In genomic region chr7:18210938-18211337, GRCm38 (mm10) we compare ENCODE assay signal across 11 mouse cellular contexts. TPM values are rescaled to one million over a fixed set of nuclear protein-coding genes. Genes with fewer than 3 reads are reported as not detected.
DNase-seq lines count a peak whose midpoint lies in the region; ATAC-seq and TF ChIP-seq lines count a peak whose summit lies in the region.
"Had no signal": no experiment of that assay in that cellular context is flagged by ENCODE, and none has a peak within 500 bp of the region (broad histone marks: within the 10 kb centered on the region; RNA-seq: fewer than 3 reads in every experiment).

No protein-coding gene starts in this region.

- H3K27me3 ChIP-seq in intestine, postnatal 0 days (replicated peaks; ENCODE audit: control insufficient read depth, insufficient read depth, low read length): no peaks in the 10 kb centered on the region
- H3K27me3 ChIP-seq in intestine, embryonic 15.5 days (replicated peaks): no peaks in the 10 kb centered on the region
- H3K27me3 ChIP-seq in MEL (ENCODE audit: control insufficient read depth in 1 of 2, insufficient read depth in 2 of 2, low read length in 2 of 2): no peaks in the 10 kb centered on the region
- H3K27me3 ChIP-seq in forebrain, embryonic 16.5 days (replicated peaks; ENCODE audit: control insufficient read depth, insufficient read depth, low read length): no peaks in the 10 kb centered on the region
- H3K27me3 ChIP-seq: megakaryocyte, embryonic 14.5 days had no signal

- TF ChIP-seq CTCF in intestine, postnatal 0 days (IDR thresholded peaks at IDR 0.05; ENCODE audit: low read depth): peak; percentile 71
- TF ChIP-seq CTCF in MEL (IDR thresholded peaks at IDR 0.05 in 2 of 3, conservative IDR thresholded peaks at IDR 0.05 in 1 of 3; ENCODE audit: control insufficient read depth in 1 of 3, insufficient read depth in 1 of 3, low read depth in 2 of 3, low read length in 3 of 3, poor library complexity in 1 of 3, severe bottlenecking in 1 of 3): peak in 2 of 3 experiments; percentile 12 to 33; a peak in 1 of 6 replicates

- no peak for TF ChIP-seq EP300 in MEL (IDR thresholded peaks at IDR 0.05; ENCODE audit: low read depth in 1 of 2, low read length in 2 of 2)

- DNase-seq in 3T3-L1 (ENCODE audit: low read depth, low spot score): peak; percentile 57
- DNase-seq in MEL (ENCODE audit: low read depth, low spot score): peak; percentile 4
- DNase-seq in fibroblast of lung, adult 2 months (ENCODE audit: low read depth): peak; percentile 5
- DNase-seq in ovary, postnatal 10 days (ENCODE audit: low spot score): no peak
- DNase-seq: adrenal gland, postnatal 36 days had no signal

- H3K4me3 ChIP-seq in intestine, postnatal 0 days (ENCODE audit: low read depth, low read length): no peak overlapping the region
- no peak overlapping the region for H3K4me3 ChIP-seq in intestine, embryonic 15.5 days (replicated peaks)
- no peak overlapping the region for H3K4me3 ChIP-seq in MEL (ENCODE audit: control insufficient read depth in 1 of 2, insufficient read depth in 1 of 2, low read depth in 2 of 2, low read length in 2 of 2)
- no peak overlapping the region for H3K4me3 ChIP-seq in forebrain, embryonic 16.5 days (replicated peaks; ENCODE audit: low read length)
- H3K4me3 ChIP-seq: megakaryocyte, embryonic 14.5 days had no signal

- TF ChIP-seq RAD21 in MEL (IDR thresholded peaks at IDR 0.05; ENCODE audit: low read depth, low read length): peak; percentile 35

- WGBS in intestine, postnatal 0 days: 9% methylated on average over 9 of the region's 9 CpGs
- WGBS in intestine, embryonic 15.5 days: 12% methylated on average over 9 of the region's 9 CpGs
- WGBS in forebrain, embryonic 16.5 days: 15% methylated on average over 9 of the region's 9 CpGs

- no peaks in the 10 kb centered on the region for H3K4me1 ChIP-seq in intestine, postnatal 0 days (replicated peaks; ENCODE audit: control insufficient read depth, insufficient read depth, low read length)
- H3K4me1 ChIP-seq in intestine, embryonic 15.5 days (replicated peaks): no peaks in the 10 kb centered on the region
- H3K4me1 ChIP-seq in MEL (ENCODE audit: control insufficient read depth in 1 of 2, insufficient read depth in 2 of 2, low read length in 2 of 2): no peaks in the 10 kb centered on the region
- no peaks in the 10 kb centered on the region for H3K4me1 ChIP-seq in forebrain, embryonic 16.5 days (replicated peaks; ENCODE audit: control insufficient read depth, insufficient read depth, low read length)
- H3K4me1 ChIP-seq: megakaryocyte, embryonic 14.5 days had no signal

- ATAC-seq in intestine, postnatal 0 days: no peak
- ATAC-seq in intestine, embryonic 15.5 days: no peak
- no peak for ATAC-seq in forebrain, embryonic 16.5 days
- ATAC-seq in granulocyte monocyte progenitor cell, adult 5-6 weeks (replicated peaks; ENCODE audit: poor library complexity, severe bottlenecking): no peak; the same call in 1 of the 2 replicates

- no peak overlapping the region for H3K27ac ChIP-seq in intestine, postnatal 0 days (ENCODE audit: low read depth, low read length)
- no peak overlapping the region for H3K27ac ChIP-seq in intestine, embryonic 15.5 days
- no peak overlapping the region for H3K27ac ChIP-seq in MEL (ENCODE audit: control insufficient read depth, low read depth, low read length)
- no peak overlapping the region for H3K27ac ChIP-seq in forebrain, embryonic 16.5 days (ENCODE audit: low read length)

- H3K4me2 ChIP-seq in intestine, postnatal 0 days (replicated peaks; ENCODE audit: low read depth): no peak overlapping the region
- H3K4me2 ChIP-seq in intestine, embryonic 15.5 days (replicated peaks): no peak overlapping the region
- no peak overlapping the region for H3K4me2 ChIP-seq in forebrain, embryonic 16.5 days (ENCODE audit: low read length)

- H3K36me3 ChIP-seq in intestine, postnatal 0 days (ENCODE audit: control insufficient read depth, insufficient read depth): no peaks in the 10 kb centered on the region
- H3K36me3 ChIP-seq in intestine, embryonic 15.5 days: no peaks in the 10 kb centered on the region
- no peaks in the 10 kb centered on the region for H3K36me3 ChIP-seq in MEL (ENCODE audit: control insufficient read depth in 1 of 2, insufficient read depth in 2 of 2, low read length in 2 of 2)
- H3K36me3 ChIP-seq in forebrain, embryonic 16.5 days (ENCODE audit: control insufficient read depth, insufficient read depth): no peaks in the 10 kb centered on the region

- no peaks in the 10 kb centered on the region for H3K79me2 ChIP-seq in MEL (ENCODE audit: control insufficient read depth, insufficient read depth, low read length, poor library complexity)

- H3K9me3 ChIP-seq in intestine, postnatal 0 days (ENCODE audit: control insufficient read depth): no peaks in the 10 kb centered on the region
- no peaks in the 10 kb centered on the region for H3K9me3 ChIP-seq in intestine, embryonic 15.5 days
- no peaks in the 10 kb centered on the region for H3K9me3 ChIP-seq in MEL (replicated peaks; ENCODE audit: insufficient read depth, low read length)
- peaks cover under 1% of the 10 kb centered on the region; the same call in 1 of the 2 replicates for H3K9me3 ChIP-seq in forebrain, embryonic 16.5 days (ENCODE audit: control insufficient read depth, low read length)
- H3K9me3 ChIP-seq: megakaryocyte, embryonic 14.5 days had no signal

- no peak overlapping the region for H3K9ac ChIP-seq in intestine, postnatal 0 days (ENCODE audit: low read depth, low read length)
- no peak overlapping the region for H3K9ac ChIP-seq in intestine, embryonic 15.5 days
- H3K9ac ChIP-seq in MEL (ENCODE audit: control insufficient read depth, low read depth, low read length, poor library complexity, severe bottlenecking): no peak overlapping the region
- no peak overlapping the region for H3K9ac ChIP-seq in forebrain, embryonic 16.5 days (replicated peaks; ENCODE audit: low read depth, low read length)

- no peak for TF ChIP-seq POLR2A in MEL (IDR thresholded peaks at IDR 0.05; ENCODE audit: control insufficient read depth in 1 of 2, insufficient read depth in 1 of 2, low read depth in 1 of 2, low read length in 2 of 2, poor library complexity in 1 of 2)

TF ChIP-seq in MEL, 35 proteins besides CTCF, POLR2A, EP300 and RAD21:
- no peak for TF ChIP-seq MXI1 (IDR thresholded peaks at IDR 0.05; ENCODE audit: low read depth, low read length)
- 0 out of 2 replicates have a peak, but pooled peaks have one; percentile 34 for TF ChIP-seq GATA1 (IDR thresholded peaks at IDR 0.05; ENCODE audit: low read depth, low read length)
- TF ChIP-seq ZKSCAN1 (IDR thresholded peaks at IDR 0.05; ENCODE audit: low read depth, low read length): no peak

RNA-seq across cellular contexts. Expression of gene Mill1, which starts 34.2 kb away (rescaled TPM):
- polyA plus RNA-seq in intestine, postnatal 0 days (2015; fragmentation: Nextera tagmentation; extraction: Ambion mirVana): not detected in 2 replicates
- not detected in 2 replicates for polyA plus RNA-seq in intestine, embryonic 15.5 days (2015; fragmentation: Nextera tagmentation; extraction: Ambion mirVana)
- total RNA-seq in MEL (2012; rRNA removed): not detected in 2 replicates
- not detected for polyA plus RNA-seq in MEL (2012; ENCODE audit: insufficient read depth in 1 of 2, insufficient read length in 2 of 2, low read depth in 1 of 2, low replicate concordance in 2 of 2, missing spikeins in 1 of 2)
- not detected in 2 replicates for polyA plus RNA-seq in forebrain, embryonic 16.5 days (2015; fragmentation: Nextera tagmentation; extraction: Ambion mirVana)
- total RNA-seq in granulocyte monocyte progenitor cell, adult 5-6 weeks (2014; fragmentation: Nextera tagmentation): not detected in 2 replicates
- not detected in 2 replicates for total RNA-seq in granulocyte monocyte progenitor cell, adult 5-6 weeks (2017)
- total RNA-seq: adrenal gland, postnatal 36 days; layer of hippocampus, adult 18-20 months had no signal

RNA-seq across cellular contexts. Expression of gene Igfl3, which starts 34.6 kb away (rescaled TPM):
- polyA plus RNA-seq in intestine, postnatal 0 days (2015; fragmentation: Nextera tagmentation; extraction: Ambion mirVana): not detected in 2 replicates
- not detected in 2 replicates for polyA plus RNA-seq in intestine, embryonic 15.5 days (2015; fragmentation: Nextera tagmentation; extraction: Ambion mirVana)
- not detected in 2 replicates for total RNA-seq in MEL (2012; rRNA removed)
- not detected for polyA plus RNA-seq in MEL (2012; ENCODE audit: insufficient read depth in 1 of 2, insufficient read length in 2 of 2, low read depth in 1 of 2, low replicate concordance in 2 of 2, missing spikeins in 1 of 2)
- not detected in 2 replicates for polyA plus RNA-seq in forebrain, embryonic 16.5 days (2015; fragmentation: Nextera tagmentation; extraction: Ambion mirVana)
- not detected in 2 replicates for total RNA-seq in granulocyte monocyte progenitor cell, adult 5-6 weeks (2014; fragmentation: Nextera tagmentation)
- total RNA-seq in granulocyte monocyte progenitor cell, adult 5-6 weeks (2017): not detected in 2 replicates
- total RNA-seq: adrenal gland, postnatal 36 days; layer of hippocampus, adult 18-20 months had no signal
